Mouse (Mus musculus): ENCODE measurements at regions not wholly inside any gene's neighbourhood (a gene's known extent, or its start where the extent isn't known, plus 50 kb on each side); places are given as distances from the start of the nearest gene placed in this dataset.
A peak's percentile ranks its signal among the peaks of the same experiment; 100 is the strongest.

- peak; percentile 86 to 90 for DNase-seq (ENCODE audit: extremely low spot score in 1 of 2, low spot score in 1 of 2)
Measured at GRCm38 (mm10) chr3:20695322-20695859, 328.4 kb upstream of the Agtr1b start.

- DNase-seq (ENCODE audit: extremely low spot score in 1 of 2, low spot score in 1 of 2): no peak
Measured at GRCm38 (mm10) chr3:20680944-20681494, 314.0 kb upstream of the Agtr1b start.

- peak in 1 of 2 experiments; percentile 23 for DNase-seq (ENCODE audit: extremely low spot score in 1 of 2, low spot score in 1 of 2)
Measured at GRCm38 (mm10) chr3:20661883-20662282, 294.9 kb upstream of the Agtr1b start.

GRCm38 (mm10) chr3:20655345-20655744 is 288.4 kb upstream of the Agtr1b start:
- peak; percentile 26 to 74 for DNase-seq (ENCODE audit: extremely low spot score in 1 of 2, low spot score in 1 of 2)
